Comparison of ENCODE assay signal across 9 mouse cellular contexts in genomic region chr9:74870960-74871688, GRCm38 (mm10). TPM values are rescaled to one million over a fixed set of nuclear protein-coding genes. Genes with fewer than 3 reads are reported as not detected.
DNase-seq lines count a peak whose midpoint lies in the region; ATAC-seq and TF ChIP-seq lines count a peak whose summit lies in the region.
"Had no signal": no experiment of that assay in that cellular context is flagged by ENCODE, and none has a peak within 500 bp of the region (broad histone marks: within the 10 kb centered on the region; RNA-seq: fewer than 3 reads in every experiment).

No protein-coding gene starts in this region.

- no peak overlapping the region for H3K9ac ChIP-seq in heart, embryonic 12.5 days
- H3K9ac ChIP-seq: neural tube, embryonic 12.5 days had no signal

- peaks cover 68% of the 10 kb centered on the region for H3K27me3 ChIP-seq in heart, embryonic 12.5 days (replicated peaks)
- H3K27me3 ChIP-seq in E14TG2a.4 (ENCODE audit: insufficient read depth, low read length): peaks cover 39% of the 10 kb centered on the region

- peak; percentile 39 for DNase-seq in heart, adult 8-10 months (ENCODE audit: low spot score)
- peak; percentile 74 to 92 for DNase-seq in frontal cortex, postnatal 36 days (ENCODE audit: low spot score in 2 of 2)
- DNase-seq in layer of hippocampus, postnatal 14 days (ENCODE audit: low spot score in 2 of 2): peak; percentile 72 to 87
- DNase-seq in mesoderm, embryonic 11.5 days (ENCODE audit: low read depth, low spot score): peak; percentile 86
- DNase-seq in thymus, postnatal 25 days: peak; percentile 35

- no peak overlapping the region for H3K4me3 ChIP-seq in heart, embryonic 12.5 days
- H3K4me3 ChIP-seq in E14TG2a.4 (replicated peaks; ENCODE audit: low read length): no peak overlapping the region
- H3K4me3 ChIP-seq in bone marrow macrophage, adult 2 months (ENCODE audit: insufficient read depth, low read length): no peak overlapping the region
- H3K4me3 ChIP-seq: neural tube, embryonic 12.5 days had no signal

- H3K9me3 ChIP-seq in heart, embryonic 12.5 days (replicated peaks): no peaks in the 10 kb centered on the region
- no peaks in the 10 kb centered on the region for H3K9me3 ChIP-seq in E14TG2a.4 (ENCODE audit: low read length)
- H3K9me3 ChIP-seq: neural tube, embryonic 12.5 days had no signal

- ATAC-seq in heart, embryonic 12.5 days (ENCODE audit: insufficient number of reproducible peaks, low FRiP score): no peak

- peak; percentile 98 for TF ChIP-seq CTCF in E14TG2a.4 (conservative IDR thresholded peaks at IDR 0.05; ENCODE audit: low read length)
- peak; percentile 98 for TF ChIP-seq CTCF in bone marrow macrophage, adult 2 months (IDR thresholded peaks at IDR 0.05; ENCODE audit: low read depth, low read length)

- H3K36me3 ChIP-seq in heart, embryonic 12.5 days: no peaks in the 10 kb centered on the region
- no peaks in the 10 kb centered on the region for H3K36me3 ChIP-seq in E14TG2a.4 (ENCODE audit: insufficient read depth, low read length)
- H3K36me3 ChIP-seq: neural tube, embryonic 12.5 days had no signal

- H3K4me1 ChIP-seq in heart, embryonic 12.5 days (replicated peaks): no peaks in the 10 kb centered on the region
- peaks cover 26% of the 10 kb centered on the region for H3K4me1 ChIP-seq in E14TG2a.4 (replicated peaks; ENCODE audit: low read depth, low read length)
- H3K4me1 ChIP-seq in bone marrow macrophage, adult 2 months (ENCODE audit: control insufficient read depth, insufficient read depth, low read length): peaks cover 11% of the 10 kb centered on the region

- no peak overlapping the region for H3K4me2 ChIP-seq in heart, embryonic 12.5 days

- no peak for TF ChIP-seq POLR2A in bone marrow macrophage, adult 2 months (IDR thresholded peaks at IDR 0.05; ENCODE audit: borderline replicate concordance, low read depth, low read length)

- 22% methylated on average over 13 of the region's 13 CpGs for WGBS in heart, embryonic 12.5 days

- H3K27ac ChIP-seq in heart, embryonic 12.5 days (ENCODE audit: poor library complexity, severe bottlenecking): no peak overlapping the region
- H3K27ac ChIP-seq in bone marrow macrophage, adult 2 months (ENCODE audit: insufficient read depth, low read depth, low read length): no peak overlapping the region
- H3K27ac ChIP-seq: neural tube, embryonic 12.5 days had no signal

RNA-seq across cellular contexts. Expression of gene Onecut1, which starts 9.4 kb away (rescaled TPM):
- not detected for total RNA-seq in heart, adult 8-10 months (2022)
- polyA plus RNA-seq in heart, embryonic 12.5 days (2016; fragmentation: Nextera tagmentation; extraction: Ambion mirVana): 0.05 TPM in 1 of 2 replicates, not detected in the other
- polyA plus RNA-seq in bone marrow macrophage, adult 2 months (2012; ENCODE audit: insufficient read depth, insufficient read length, missing spikeins): not detected in 2 replicates
- under 1 TPM; 0.23 to 0.26 TPM for total RNA-seq in layer of hippocampus, postnatal 14 days (2021)

Comparison
In these comparisons a context has a peak if more than half of its experiments do, and no peak if none do; other contexts are left out.
1. DNase-seq: peak in every context shown above with its lines; median percentile 86 in mesoderm, embryonic 11.5 days; 83 in frontal cortex, postnatal 36 days; 80 in layer of hippocampus, postnatal 14 days; 39 in heart, adult 8-10 months; 35 in thymus, postnatal 25 days.